Mouse (Mus musculus) E14TG2a.4 (cell line): Measurements from ENCODE around the gene 4933407L21Rik.

Experiments used
- H3K27me3 ChIP-seq: 2 replicates; pipeline ENCODE4 v1.6.1; 2014; ENCODE audit warnings: low read length, control low read depth; ENCODE audit not compliant: insufficient read depth
- H3K36me3 ChIP-seq: 2 replicates; pipeline ENCODE4 v1.6.1; 2014; ENCODE audit warnings: low read length, control low read depth; ENCODE audit not compliant: insufficient read depth
- H3K4me1 ChIP-seq: replicated peaks from 2 replicates; pipeline ENCODE4 v1.6.1; 2014; ENCODE audit warnings: low read depth, low read length, control low read depth
- H3K4me3 ChIP-seq: replicated peaks from 2 replicates; pipeline ENCODE4 v1.5.1; 2014; ENCODE audit warnings: mild to moderate bottlenecking, low read length
- H3K9me3 ChIP-seq: 2 replicates; pipeline ENCODE4 v1.6.1; 2014; ENCODE audit warnings: low read length, control low read depth
- CTCF ChIP-seq: conservative IDR thresholded peaks from 2 replicates; pipeline ENCODE4 v1.5.1; 2014; ENCODE audit warnings: low read length
- NANOG ChIP-seq: IDR thresholded peaks from 2 replicates; pipeline ENCODE4 v1.6.1; 2014; ENCODE audit warnings: borderline replicate concordance, low read length, mixed read lengths
- POU5F1 ChIP-seq: IDR thresholded peaks from 2 replicates; pipeline ENCODE4 v1.6.1; 2014; ENCODE audit warnings: low read length, borderline replicate concordance

Gene 4933407L21Rik

DNA sequence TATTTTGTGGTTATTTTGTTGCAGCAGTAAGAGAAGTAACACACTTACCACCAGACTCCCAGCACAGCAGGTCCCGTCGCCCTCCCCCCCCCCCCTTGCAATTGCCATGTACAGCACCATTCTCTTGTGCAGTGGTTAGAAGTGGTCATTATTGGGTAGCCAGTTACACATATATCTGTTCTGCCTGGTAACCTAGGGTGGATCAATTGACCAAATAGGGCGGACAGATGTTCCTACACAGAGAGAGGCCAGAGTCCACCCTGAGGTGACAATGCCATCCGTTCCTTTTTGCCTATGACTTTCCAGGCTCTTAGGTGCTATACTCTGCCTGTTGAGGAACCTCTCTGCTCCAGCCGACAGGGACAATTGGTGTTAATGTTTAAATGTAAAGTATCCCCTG lies 3.1 kb upstream of the 4933407L21Rik start:
- H3K9me3 ChIP-seq = peaks cover 5% of the 10 kb centered on the region
- peaks cover 4% of the 10 kb centered on the region; the same call in 1 of the 2 replicates for H3K4me1 ChIP-seq
- no peak for TF ChIP-seq POU5F1
- no peak for TF ChIP-seq CTCF
- TF ChIP-seq NANOG = no peak
- no peak overlapping the region for H3K4me3 ChIP-seq
- no peaks in the 10 kb centered on the region for H3K36me3 ChIP-seq
- peaks cover 7% of the 10 kb centered on the region; the same call in 1 of the 2 replicates for H3K27me3 ChIP-seq

DNA sequence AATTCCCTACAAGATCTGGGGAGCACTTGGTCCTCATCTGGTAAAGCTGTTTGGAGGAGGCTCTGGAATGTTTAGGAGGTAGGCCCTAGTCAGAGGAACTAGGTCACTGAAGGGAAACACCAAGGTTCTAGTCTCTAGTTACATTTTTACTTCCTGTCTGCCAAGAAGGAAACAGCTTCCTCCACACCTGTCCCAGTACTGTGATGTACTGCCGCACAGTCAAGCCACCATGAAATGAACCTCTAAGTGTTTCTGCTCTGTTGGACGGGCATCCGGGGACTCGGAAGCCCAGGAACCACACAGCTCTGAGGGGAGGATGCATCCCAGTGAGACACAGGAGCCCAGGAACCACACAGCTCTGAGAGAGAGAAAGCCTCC lies 394 bp downstream of the 4933407L21Rik start:
- 0 out of 2 replicates have a peak, but pooled peaks cover 7% of the 10 kb centered on the region for H3K27me3 ChIP-seq
- TF ChIP-seq CTCF (no peak), POU5F1 (no peak), NANOG (no peak)
- H3K9me3 ChIP-seq = peaks cover 32% of the 10 kb centered on the region
- no peak overlapping the region for H3K4me3 ChIP-seq
- no peaks in the 10 kb centered on the region for H3K36me3 ChIP-seq
- H3K4me1 ChIP-seq = peaks cover 6% of the 10 kb centered on the region

DNA sequence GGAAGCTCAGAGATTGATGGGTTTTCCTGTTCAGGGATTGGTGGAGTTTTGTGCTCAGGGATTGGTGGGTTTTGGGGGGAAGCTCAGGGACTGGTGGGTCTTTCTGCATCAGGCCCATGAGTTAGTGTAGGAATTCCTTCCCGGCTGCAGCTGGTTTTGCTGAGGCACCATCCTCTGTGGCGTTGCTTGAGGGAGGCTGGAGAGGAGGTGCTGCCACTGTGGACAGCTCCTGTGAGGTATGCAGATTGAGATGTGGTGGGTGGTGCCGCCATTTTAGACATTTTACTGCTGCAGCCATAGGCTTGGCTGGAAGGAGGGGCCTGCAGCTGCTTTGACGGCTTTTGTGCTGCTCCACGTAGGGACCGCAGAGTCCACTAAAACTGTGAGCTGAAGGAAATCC lies 1.1 kb downstream of the 4933407L21Rik start:
- Histone ChIP-seq H3K27me3 (0 out of 2 replicates have a peak, but pooled peaks cover 5% of the 10 kb centered on the region), H3K4me1 (peaks cover 13% of the 10 kb centered on the region), H3K36me3 (no peaks in the 10 kb centered on the region), H3K4me3 (no peak overlapping the region), H3K9me3 (peaks cover 32% of the 10 kb centered on the region)
- TF ChIP-seq CTCF (no peak), NANOG (no peak), POU5F1 (no peak)

GRCm38 (mm10) chr1:85931170-85931569 lies 2.9 kb downstream of the 4933407L21Rik start:
- Histone ChIP-seq H3K4me1 (peaks cover 13% of the 10 kb centered on the region), H3K36me3 (no peaks in the 10 kb centered on the region), H3K27me3 (peaks cover 7% of the 10 kb centered on the region; the same call in 1 of the 2 replicates), H3K4me3 (no peak overlapping the region), H3K9me3 (peaks cover 32% of the 10 kb centered on the region)
- TF ChIP-seq NANOG (no peak), CTCF (no peak), POU5F1 (no peak)

DNA sequence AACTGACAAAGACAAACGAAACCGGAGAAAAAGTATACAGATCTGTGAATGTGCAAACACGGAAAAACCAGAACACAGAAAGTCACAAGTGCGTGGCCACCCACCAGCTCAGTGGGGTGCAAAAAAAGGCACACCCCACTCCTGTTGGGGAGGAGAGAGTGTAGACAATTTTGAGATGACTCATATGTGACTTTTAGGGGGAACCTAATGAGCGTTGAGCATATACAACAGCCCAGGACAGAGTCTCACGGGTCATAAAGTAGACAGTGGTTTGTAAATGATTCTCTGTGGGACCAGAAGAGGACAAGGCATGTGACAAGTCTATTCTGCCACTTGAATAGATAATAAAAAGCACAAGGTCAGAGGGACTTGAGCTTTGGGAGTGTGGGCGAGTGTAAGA lies 4.9 kb downstream of the 4933407L21Rik start:
- TF ChIP-seq NANOG (no peak), POU5F1 (no peak), CTCF (no peak)
- Histone ChIP-seq H3K27me3 (peaks cover 9% of the 10 kb centered on the region), H3K9me3 (peaks cover 32% of the 10 kb centered on the region), H3K4me1 (peaks cover 13% of the 10 kb centered on the region), H3K36me3 (no peaks in the 10 kb centered on the region), H3K4me3 (no peak overlapping the region)

DNA sequence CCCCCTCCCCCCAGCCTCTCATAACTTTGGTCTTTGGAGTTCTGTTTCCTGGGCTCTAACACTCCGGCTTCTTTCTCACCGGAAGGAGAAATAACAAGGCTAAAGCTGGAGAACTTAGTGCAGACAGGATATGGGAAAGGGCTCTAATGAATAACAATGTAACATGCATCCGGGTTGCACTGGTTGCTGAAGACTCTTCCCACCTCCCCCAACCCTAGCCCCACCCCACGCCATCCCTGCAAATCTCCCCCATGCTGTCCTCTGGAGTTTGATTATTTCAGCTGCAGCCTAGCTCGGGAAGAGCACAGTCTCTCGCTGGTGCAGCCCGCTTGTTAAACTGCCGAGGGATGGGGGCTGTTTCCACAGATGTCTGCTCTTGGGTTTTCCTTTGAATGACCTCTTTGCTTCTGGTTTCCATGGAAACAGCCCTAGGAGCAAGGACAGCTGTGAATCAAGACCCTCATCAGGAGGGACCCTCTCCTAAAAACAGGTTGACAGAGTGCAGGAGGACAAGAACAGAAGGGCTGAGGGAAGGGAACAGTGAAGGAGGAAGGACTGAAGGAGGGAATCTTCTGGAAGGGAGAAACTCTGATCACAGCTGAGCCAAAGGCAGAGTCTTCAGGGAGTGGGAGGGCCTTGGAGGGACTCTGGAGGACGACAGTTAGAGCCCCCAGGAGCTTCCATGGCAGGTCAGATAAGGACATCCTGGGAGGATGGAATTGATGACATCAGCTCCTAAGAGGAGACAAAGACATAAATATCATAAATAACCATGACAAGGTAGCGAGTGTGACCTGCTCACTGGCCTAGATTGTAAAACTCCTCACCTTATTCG lies 5.6 kb downstream of the 4933407L21Rik start:
- TF ChIP-seq POU5F1 (no peak), NANOG (no peak), CTCF (no peak)
- peaks cover 15% of the 10 kb centered on the region for H3K27me3 ChIP-seq
- peaks cover 13% of the 10 kb centered on the region for H3K4me1 ChIP-seq
- peaks cover 32% of the 10 kb centered on the region for H3K9me3 ChIP-seq
- H3K36me3 ChIP-seq = no peaks in the 10 kb centered on the region
- H3K4me3 ChIP-seq = no peak overlapping the region

GRCm38 (mm10) chr1:85934560-85934959 lies 6.3 kb downstream of the 4933407L21Rik start:
- no peaks in the 10 kb centered on the region for H3K36me3 ChIP-seq
- no peak overlapping the region for H3K4me3 ChIP-seq
- peaks cover 23% of the 10 kb centered on the region for H3K27me3 ChIP-seq
- H3K4me1 ChIP-seq = peaks cover 13% of the 10 kb centered on the region
- peaks cover 32% of the 10 kb centered on the region for H3K9me3 ChIP-seq
- TF ChIP-seq POU5F1 (no peak), CTCF (no peak), NANOG (no peak)

GRCm38 (mm10) chr1:85935148-85935852 lies 7.0 kb downstream of the 4933407L21Rik start:
- Histone ChIP-seq H3K4me1 (peaks cover 13% of the 10 kb centered on the region), H3K9me3 (peaks cover 31% of the 10 kb centered on the region), H3K27me3 (peaks cover 30% of the 10 kb centered on the region), H3K4me3 (no peak overlapping the region), H3K36me3 (no peaks in the 10 kb centered on the region)
- TF ChIP-seq NANOG (no peak), CTCF (peak; percentile 91)
